ENCODE assay signal across 21 mouse cellular contexts in the genomic region with DNA sequence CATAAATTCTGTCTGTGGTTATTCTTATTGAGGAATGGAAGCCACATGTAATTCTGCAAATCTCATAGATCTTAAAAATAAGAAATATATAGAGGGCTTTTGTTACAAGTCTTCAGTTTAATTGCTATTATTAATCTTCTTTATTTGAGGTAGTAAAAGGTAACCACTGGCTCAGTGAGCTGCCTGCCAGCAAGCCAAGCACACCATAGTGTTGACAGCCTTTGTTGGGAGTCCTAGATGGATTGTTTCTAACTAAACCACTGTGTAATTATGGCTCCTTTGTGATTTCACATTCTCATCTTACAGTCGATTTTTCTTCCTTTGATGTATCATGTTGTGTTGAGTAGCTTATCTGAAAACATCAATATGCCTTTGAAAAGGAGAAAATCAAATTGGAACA.
DNase-seq lines count a peak whose midpoint lies in the region; ATAC-seq lines count a peak whose summit lies in the region.
"Had no signal": no experiment of that assay in that cellular context is flagged by ENCODE, and none has a peak within 500 bp of the region (broad histone marks: within the 10 kb centered on the region; RNA-seq: fewer than 3 reads in every experiment).

No protein-coding gene starts in this region.

- WGBS in embryonic facial prominence, embryonic 14.5 days, result 16% methylated on average over 1 of the region's 1 CpGs
- 61% methylated on average over 1 of the region's 1 CpGs for WGBS in embryonic facial prominence, embryonic 10.5 days
- 38% methylated on average over 1 of the region's 1 CpGs for WGBS in neural tube, embryonic 11.5 days
- WGBS in neural tube, embryonic 15.5 days, result 19% methylated on average over 1 of the region's 1 CpGs

- no peak for ATAC-seq in embryonic facial prominence, embryonic 14.5 days (ENCODE audit: low read depth)
- peak; percentile 36; the same call in 1 of the 2 replicates for ATAC-seq in neural tube, embryonic 11.5 days (ENCODE audit: insufficient read depth, low FRiP score, low TSS enrichment)
- no peak; the same call in 1 of the 2 replicates for ATAC-seq in neural tube, embryonic 15.5 days (ENCODE audit: low FRiP score)
- ATAC-seq: activated CD4-positive, CD25-positive, alpha-beta regulatory T cell, adult 4 months; forebrain, postnatal 0 days; hindbrain, postnatal 0 days; Patski had no signal

- H3K27ac ChIP-seq in embryonic facial prominence, embryonic 14.5 days (replicated peaks; ENCODE audit: low read depth, low read length), result no peak overlapping the region
- no peak overlapping the region for H3K27ac ChIP-seq in embryonic facial prominence, embryonic 10.5 days (replicated peaks)
- H3K27ac ChIP-seq in neural tube, embryonic 11.5 days (ENCODE audit: low read depth, low read length), result no peak overlapping the region
- H3K27ac ChIP-seq in neural tube, embryonic 15.5 days (replicated peaks), result no peak overlapping the region
- H3K27ac ChIP-seq: embryonic facial prominence, embryonic 12.5 days; forebrain, embryonic 12.5 days; gastrocnemius, adult 2 months; hindbrain, postnatal 0 days had no signal

- no peaks in the 10 kb centered on the region for H3K27me3 ChIP-seq in embryonic facial prominence, embryonic 14.5 days (replicated peaks; ENCODE audit: control insufficient read depth, insufficient read depth, low read length)
- H3K27me3 ChIP-seq in embryonic facial prominence, embryonic 10.5 days (replicated peaks; ENCODE audit: low read depth, poor library complexity, severe bottlenecking), result no peaks in the 10 kb centered on the region
- no peaks in the 10 kb centered on the region for H3K27me3 ChIP-seq in neural tube, embryonic 11.5 days (ENCODE audit: control insufficient read depth, insufficient read depth, low read length)
- no peaks in the 10 kb centered on the region for H3K27me3 ChIP-seq in neural tube, embryonic 15.5 days (replicated peaks)
- H3K27me3 ChIP-seq: embryonic facial prominence, embryonic 12.5 days; forebrain, embryonic 12.5 days; heart, embryonic 12.5 days; Patski had no signal

- H3K4me2 ChIP-seq in embryonic facial prominence, embryonic 14.5 days (ENCODE audit: low read depth, low read length), result no peak overlapping the region
- no peak overlapping the region for H3K4me2 ChIP-seq in neural tube, embryonic 11.5 days (ENCODE audit: low read depth)
- no peak overlapping the region for H3K4me2 ChIP-seq in neural tube, embryonic 15.5 days
- H3K4me2 ChIP-seq: embryonic facial prominence, embryonic 12.5 days; forebrain, embryonic 12.5 days; heart, embryonic 12.5 days had no signal

- H3K4me1 ChIP-seq in embryonic facial prominence, embryonic 14.5 days (ENCODE audit: control insufficient read depth, insufficient read depth, low read length), result no peaks in the 10 kb centered on the region
- no peaks in the 10 kb centered on the region for H3K4me1 ChIP-seq in embryonic facial prominence, embryonic 10.5 days
- H3K4me1 ChIP-seq in neural tube, embryonic 11.5 days (ENCODE audit: control insufficient read depth, insufficient read depth, low read length), result no peaks in the 10 kb centered on the region
- no peaks in the 10 kb centered on the region for H3K4me1 ChIP-seq in neural tube, embryonic 15.5 days
- H3K4me1 ChIP-seq: embryonic facial prominence, embryonic 12.5 days; forebrain, embryonic 12.5 days; heart, embryonic 12.5 days had no signal

- H3K9ac ChIP-seq in embryonic facial prominence, embryonic 14.5 days (ENCODE audit: low read depth, low read length), result no peak overlapping the region
- H3K9ac ChIP-seq in neural tube, embryonic 11.5 days (ENCODE audit: low read length), result no peak overlapping the region
- no peak overlapping the region for H3K9ac ChIP-seq in neural tube, embryonic 15.5 days (replicated peaks)
- H3K9ac ChIP-seq: embryonic facial prominence, embryonic 12.5 days; forebrain, embryonic 12.5 days; forebrain, postnatal 0 days; heart, embryonic 12.5 days had no signal

- DNase-seq in embryonic facial prominence, embryonic 14.5 days (ENCODE audit: low spot score), result peak; percentile 1
- DNase-seq in embryonic facial prominence, embryonic 10.5 days (ENCODE audit: low spot score), result no peak
- no peak for DNase-seq in neural tube, embryonic 11.5 days (ENCODE audit: low spot score)
- peak; percentile 31 for DNase-seq in mesoderm, embryonic 11.5 days (ENCODE audit: low read depth, low spot score)
- no peak for DNase-seq in Muller cell, postnatal 12 days (ENCODE audit: inconsistent ontology term)
- no peak for DNase-seq in layer of hippocampus, postnatal 10 days (ENCODE audit: low spot score in 2 of 2)
- DNase-seq: adrenal gland, postnatal 14 days; cerebellum, adult 18-20 months; cerebellum, adult 9-11 months; cerebellum, postnatal 36 days; forebrain, postnatal 0 days; gastrocnemius, adult 2 months; gastrocnemius, postnatal 25 days; heart, postnatal 36 days had no signal

- no peaks in the 10 kb centered on the region for H3K9me3 ChIP-seq in embryonic facial prominence, embryonic 14.5 days (ENCODE audit: control insufficient read depth, low read length)
- no peaks in the 10 kb centered on the region for H3K9me3 ChIP-seq in embryonic facial prominence, embryonic 10.5 days
- H3K9me3 ChIP-seq in neural tube, embryonic 11.5 days (ENCODE audit: control insufficient read depth, low read length), result no peaks in the 10 kb centered on the region
- H3K9me3 ChIP-seq in neural tube, embryonic 15.5 days (replicated peaks), result no peaks in the 10 kb centered on the region
- H3K9me3 ChIP-seq: embryonic facial prominence, embryonic 12.5 days; forebrain, embryonic 12.5 days; heart, embryonic 12.5 days had no signal

- no peak overlapping the region for H3K4me3 ChIP-seq in embryonic facial prominence, embryonic 14.5 days (ENCODE audit: low read depth, low read length)
- H3K4me3 ChIP-seq in embryonic facial prominence, embryonic 10.5 days, result no peak overlapping the region
- H3K4me3 ChIP-seq in neural tube, embryonic 11.5 days (ENCODE audit: low read depth, low read length), result no peak overlapping the region
- H3K4me3 ChIP-seq in neural tube, embryonic 15.5 days (replicated peaks), result no peak overlapping the region
- H3K4me3 ChIP-seq: embryonic facial prominence, embryonic 12.5 days; forebrain, embryonic 12.5 days; gastrocnemius, adult 2 months; heart, embryonic 12.5 days had no signal

- no peaks in the 10 kb centered on the region for H3K36me3 ChIP-seq in embryonic facial prominence, embryonic 14.5 days (ENCODE audit: control insufficient read depth, insufficient read depth, low read length)
- H3K36me3 ChIP-seq in embryonic facial prominence, embryonic 10.5 days (replicated peaks), result no peaks in the 10 kb centered on the region
- H3K36me3 ChIP-seq in neural tube, embryonic 11.5 days (ENCODE audit: control insufficient read depth, insufficient read depth, low read length), result no peaks in the 10 kb centered on the region
- no peaks in the 10 kb centered on the region for H3K36me3 ChIP-seq in neural tube, embryonic 15.5 days
- H3K36me3 ChIP-seq: embryonic facial prominence, embryonic 12.5 days; forebrain, embryonic 12.5 days; heart, embryonic 12.5 days had no signal

Comparison
In these comparisons a context has a peak if more than half of its experiments do, and no peak if none do; other contexts are left out.
1. DNase-seq: peak in embryonic facial prominence, embryonic 14.5 days (single experiment) and mesoderm, embryonic 11.5 days (single experiment); none in embryonic facial prominence, embryonic 10.5 days (single experiment), neural tube, embryonic 11.5 days (single experiment), Muller cell, postnatal 12 days (single experiment) and layer of hippocampus, postnatal 10 days (0 of 2).